Mouse (Mus musculus) embryo, embryonic 9.5 days (tissue): ENCODE results near the gene Pnrc1.

ENCODE experiments used
- DNase-seq: peaks from one replicate; pipeline ENCODE4 v3.0.0-alpha.2; 2017; ENCODE audit errors: extremely low spot score

The Pnrc1 gene

DNA sequence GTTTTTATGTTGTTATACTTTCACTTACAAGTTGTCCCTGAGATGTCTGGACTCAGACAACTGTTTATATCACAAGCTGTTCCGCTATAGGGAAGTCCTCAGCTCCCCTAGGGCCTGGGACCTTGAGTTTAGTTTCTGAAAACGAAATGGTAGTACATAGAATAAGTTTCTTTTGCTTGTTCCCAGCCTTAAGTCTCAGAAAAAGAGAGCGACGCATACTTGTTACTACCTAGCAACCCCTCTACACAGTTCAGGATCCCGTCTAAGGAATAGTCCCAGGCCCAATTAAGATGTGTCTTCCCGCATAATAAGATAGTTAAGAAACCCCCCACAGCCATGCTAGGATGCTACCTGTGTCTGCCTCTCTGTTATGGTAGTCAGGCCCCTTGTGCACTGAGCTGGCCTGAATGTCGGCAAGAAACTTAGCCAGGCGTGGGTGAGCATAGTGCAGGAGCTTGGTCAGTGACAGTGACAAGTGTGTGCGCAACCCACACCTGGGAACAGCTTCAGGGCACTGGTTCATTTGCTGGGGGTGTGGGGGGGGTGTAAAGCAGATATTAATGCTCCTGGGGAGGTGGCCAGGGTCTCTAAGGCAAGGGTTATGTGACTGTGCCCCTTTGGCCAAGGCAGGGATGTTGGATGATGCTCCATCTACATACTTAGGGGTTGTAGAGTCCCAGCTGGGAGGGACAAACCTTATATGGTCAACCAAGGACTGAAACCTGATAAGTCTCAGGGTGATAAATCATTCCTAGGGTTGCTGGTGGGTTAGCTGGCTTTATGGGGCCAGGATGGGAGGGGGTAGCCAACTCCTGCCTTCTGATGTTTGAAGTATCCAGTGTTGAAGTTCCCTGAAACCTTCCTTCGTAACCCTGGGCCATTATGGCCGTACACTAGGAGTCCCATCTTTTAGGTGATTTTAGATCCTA is 19.3 kb downstream of the Pnrc1 start:
- DNase-seq = no peak

DNA sequence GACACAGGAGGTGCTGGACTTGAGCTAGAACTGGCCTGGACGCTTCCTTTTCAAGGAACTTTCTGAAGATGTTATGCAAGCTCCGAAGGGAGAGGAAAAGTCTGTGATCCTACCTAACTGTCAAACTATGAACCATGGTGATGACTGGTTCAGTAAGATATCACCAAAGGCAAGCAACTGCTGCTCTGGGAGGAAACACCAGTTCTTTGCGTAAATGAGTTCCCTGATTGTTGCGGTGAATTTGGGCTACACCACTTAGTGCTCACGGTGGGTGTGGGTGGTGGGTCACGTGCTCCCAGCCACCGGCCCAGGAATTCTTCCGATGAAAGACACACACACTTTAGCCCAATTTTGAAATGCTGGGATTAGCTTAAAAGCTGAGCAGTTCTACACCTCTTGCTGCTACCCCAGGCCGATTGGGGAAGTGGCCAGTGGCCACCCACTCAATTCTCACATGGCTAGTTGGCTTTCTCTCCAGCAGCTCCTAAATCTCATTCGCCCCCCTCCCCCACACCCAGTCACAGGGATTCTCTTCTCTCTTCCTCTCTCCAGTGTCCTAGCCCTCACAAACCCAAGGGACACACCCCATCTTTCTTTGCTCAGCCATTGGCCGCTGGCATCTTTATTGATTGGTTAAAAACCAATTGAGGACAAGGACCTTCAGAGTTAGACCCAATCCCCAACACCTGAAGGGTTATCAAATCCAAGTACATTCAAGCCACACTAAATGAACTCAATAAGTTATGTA is 24.8 kb downstream of the Pnrc1 start:
- no peak for DNase-seq

DNA sequence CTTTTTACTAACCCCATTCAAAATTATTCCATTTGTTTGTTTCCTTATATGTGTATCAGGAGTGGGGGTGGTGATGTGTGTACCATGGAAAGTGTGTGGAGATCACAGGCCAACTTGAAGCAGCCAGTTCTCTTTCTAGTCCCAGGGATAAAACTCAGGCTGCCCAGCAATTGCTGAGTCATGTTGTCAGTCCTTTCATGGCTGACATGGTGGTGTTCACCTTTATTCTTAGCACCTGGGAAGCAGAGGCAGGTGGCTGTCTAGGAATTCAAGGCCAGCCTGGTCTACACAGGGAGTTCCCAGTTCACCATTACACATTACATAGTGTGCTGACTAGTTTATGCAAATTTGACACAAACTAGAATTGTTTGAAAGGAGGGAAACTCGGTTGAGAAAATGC is 27.1 kb downstream of the Pnrc1 start:
- DNase-seq = no peak

DNA sequence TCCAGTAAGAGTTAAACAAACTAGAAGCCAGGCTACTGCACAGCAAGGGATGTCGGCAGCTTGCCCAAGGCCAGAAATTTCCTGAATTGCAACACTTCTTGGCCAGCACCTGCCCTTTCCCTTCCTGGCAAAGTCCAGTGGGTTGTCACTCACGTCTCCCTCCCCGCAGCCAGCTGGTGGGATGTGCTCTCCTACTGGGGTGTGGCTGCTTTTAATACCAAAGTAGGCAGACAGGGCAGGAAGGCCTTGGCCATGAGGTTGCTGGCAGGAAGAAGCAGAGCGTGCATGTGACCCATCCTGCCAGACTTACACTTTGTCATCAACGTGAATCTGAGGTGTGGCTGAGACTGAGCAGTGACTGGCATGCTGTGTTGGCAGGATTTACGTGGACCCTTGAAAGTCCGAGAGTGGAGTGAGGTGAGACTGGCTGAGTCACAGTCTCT is 28.6 kb downstream of the Pnrc1 start:
- DNase-seq = no peak

DNA sequence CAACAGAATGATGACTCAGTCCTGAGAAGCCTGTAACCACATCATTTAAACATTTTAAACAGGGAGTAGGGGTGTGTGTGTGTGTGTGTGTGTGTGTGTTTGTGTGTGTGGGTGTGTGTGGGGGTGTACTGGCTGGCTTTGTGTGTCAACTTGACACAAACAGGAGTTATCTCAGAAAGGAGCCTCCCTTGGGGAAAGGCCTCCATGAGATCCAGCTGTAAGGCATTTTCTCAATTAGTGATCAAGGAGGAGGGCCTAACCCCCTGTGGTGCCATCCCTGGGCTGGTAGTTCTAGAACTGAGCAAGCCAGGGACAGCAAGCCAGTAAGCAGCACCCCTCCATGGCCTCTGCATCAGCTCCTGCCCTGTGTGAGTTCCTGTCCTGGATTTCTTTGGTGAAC is 29.7 kb downstream of the Pnrc1 start:
- no peak for DNase-seq

DNA sequence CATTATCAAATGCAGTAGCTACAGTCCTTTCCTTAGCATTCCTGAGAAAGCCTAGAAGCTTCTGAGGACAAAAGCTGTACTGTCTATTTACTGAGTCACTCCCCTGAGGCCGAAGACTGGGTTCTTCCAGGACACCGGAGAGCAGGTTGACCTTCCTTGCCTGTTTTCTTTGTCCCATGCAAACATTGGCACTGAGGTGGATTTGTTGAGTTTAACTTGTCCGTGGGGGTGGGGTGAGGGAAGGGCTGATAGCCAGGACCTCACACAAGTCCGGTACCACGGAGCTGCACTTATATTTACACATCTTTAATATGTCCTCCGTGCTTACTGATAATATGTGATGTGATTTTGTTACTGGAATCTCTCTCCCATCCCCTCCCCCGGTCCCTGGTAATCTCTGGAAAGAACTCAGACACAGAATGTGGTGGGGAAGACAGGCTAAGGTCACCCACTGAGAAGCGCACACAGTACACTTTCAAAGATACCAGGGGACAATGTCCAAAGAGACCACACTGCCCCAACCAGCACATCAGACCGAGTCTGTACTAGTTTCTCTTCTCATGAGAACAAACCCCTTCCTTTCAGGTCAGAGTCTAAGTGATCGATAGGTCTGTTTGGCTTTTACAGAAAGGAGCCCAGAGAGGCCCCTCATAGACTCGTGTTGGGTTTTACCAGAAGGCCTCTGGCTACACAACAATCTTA is 32.5 kb downstream of the Pnrc1 start:
- no peak for DNase-seq

DNA sequence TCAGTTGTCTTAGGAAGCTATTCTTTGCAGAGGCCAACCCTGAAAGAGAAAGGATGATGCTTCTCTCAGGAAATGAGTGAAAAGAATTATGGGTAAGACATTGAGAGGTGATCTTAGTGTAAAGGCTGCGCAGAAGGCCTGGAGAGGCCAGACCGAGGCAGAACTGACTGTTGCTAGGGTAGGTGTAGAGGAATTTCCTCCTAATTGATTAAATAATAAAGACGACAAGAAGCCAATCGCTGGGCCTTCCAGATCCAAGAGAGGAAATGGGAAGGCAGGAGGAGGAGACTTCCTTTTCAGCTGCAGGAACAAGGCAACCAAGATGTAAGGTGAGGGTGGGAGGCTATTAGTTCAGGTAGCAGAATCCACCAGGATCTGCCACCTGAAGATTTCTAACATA is 35.3 kb downstream of the Pnrc1 start:
- no peak for DNase-seq

DNA sequence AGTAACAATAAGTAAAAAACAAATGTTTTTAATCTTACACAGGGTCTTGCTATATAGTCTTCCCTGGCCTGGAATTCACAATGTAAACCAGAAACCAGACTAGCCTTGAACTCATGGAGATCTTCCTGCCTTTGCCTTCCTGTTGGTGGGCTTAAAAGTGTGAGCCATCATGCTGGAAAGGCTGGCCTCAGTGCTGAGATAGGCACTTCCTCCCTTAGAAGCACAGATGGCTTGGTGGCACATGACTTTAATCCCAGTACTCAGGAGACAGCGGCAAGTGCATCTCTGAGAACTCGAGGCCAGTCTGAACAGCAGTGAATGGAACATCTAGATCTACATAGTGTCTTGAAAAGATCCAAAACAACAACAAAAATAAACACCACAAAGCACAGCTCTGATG is 39.1 kb downstream of the Pnrc1 start:
- DNase-seq = no peak

DNA sequence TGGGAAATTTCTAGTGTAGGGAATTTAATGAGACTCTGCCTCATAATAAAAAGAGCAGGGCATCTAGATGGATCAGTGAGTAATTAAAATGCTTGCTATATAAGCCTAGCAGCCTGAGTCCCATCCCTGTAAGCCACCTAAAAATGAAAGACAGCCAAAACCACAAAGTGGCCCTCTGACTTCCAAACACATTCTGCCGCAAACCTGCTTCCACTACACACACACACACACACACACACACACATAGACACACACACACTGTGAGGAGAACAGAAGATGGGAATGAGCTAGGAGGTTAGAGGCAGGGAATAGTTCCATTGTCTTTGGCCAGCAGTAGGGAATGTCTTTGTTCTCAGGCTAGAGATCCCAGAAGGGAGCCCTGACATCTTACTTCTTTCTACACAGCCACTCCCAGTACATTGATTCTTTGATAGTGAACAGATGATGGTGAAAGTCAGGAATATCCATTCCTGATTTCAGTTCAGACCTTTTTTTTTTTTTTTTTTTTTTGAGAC is 40.2 kb downstream of the Pnrc1 start:
- DNase-seq = no peak

DNA sequence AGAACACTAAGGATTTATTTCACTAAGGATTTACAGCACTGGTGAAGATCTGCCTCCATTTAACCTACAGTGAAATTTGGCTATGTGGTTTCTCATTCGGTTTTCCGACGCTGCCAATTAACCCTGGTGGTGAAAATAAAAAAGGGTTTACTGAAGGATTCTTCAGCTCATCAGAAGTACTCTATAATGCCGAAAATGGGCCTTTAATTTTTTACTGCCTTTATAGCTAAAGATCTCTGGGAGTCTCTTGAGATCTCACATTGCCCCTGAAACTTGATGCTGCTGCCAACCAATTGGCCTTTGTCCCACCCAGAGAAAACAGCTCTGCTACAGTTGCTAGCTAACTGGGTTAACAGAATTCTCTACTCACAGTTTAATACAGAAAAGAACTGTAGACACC is 41.0 kb downstream of the Pnrc1 start:
- DNase-seq = no peak

DNA sequence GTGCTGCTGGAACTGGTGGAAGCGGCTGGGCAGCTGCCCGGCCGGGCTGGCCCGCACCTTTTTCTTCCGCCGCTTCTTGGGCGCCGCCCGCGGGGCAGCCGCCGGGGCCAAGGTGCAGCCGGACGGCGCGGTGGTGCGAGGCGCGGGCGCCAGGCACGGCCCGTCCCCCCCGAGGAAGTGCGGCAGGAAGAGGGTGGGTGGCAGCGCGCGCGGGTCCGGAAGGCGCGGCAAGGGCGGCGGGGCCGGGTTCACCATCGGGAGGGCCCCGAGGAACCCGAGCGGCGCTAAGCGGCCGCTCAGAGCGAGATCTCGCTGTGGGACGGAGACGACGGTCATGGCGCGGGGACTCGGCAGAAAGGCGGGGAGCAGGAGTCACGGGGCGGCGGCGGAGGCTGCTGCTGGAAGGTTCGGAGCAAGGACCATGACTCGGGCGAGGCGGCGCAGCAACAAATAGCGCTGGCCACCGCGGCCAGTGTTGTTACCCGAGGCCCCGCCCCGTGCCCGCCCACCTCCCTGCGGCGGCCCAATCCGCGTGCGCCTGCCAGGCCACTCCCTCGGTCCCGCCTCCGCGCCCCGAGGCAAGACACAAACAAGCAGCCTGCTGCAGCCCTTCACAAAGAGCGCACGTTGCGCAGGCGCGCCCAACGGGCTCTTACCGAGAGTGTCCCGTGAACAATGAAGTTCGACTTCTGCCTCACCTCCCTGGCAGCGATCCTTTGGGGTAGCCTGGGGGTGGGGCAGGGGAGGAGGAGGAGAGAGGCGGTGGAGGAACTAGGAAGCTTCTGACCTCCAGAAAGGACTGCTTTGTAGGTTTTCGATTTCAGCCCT is 41.7 kb downstream of the Pnrc1 start:
- DNase-seq = peak; percentile 99

DNA sequence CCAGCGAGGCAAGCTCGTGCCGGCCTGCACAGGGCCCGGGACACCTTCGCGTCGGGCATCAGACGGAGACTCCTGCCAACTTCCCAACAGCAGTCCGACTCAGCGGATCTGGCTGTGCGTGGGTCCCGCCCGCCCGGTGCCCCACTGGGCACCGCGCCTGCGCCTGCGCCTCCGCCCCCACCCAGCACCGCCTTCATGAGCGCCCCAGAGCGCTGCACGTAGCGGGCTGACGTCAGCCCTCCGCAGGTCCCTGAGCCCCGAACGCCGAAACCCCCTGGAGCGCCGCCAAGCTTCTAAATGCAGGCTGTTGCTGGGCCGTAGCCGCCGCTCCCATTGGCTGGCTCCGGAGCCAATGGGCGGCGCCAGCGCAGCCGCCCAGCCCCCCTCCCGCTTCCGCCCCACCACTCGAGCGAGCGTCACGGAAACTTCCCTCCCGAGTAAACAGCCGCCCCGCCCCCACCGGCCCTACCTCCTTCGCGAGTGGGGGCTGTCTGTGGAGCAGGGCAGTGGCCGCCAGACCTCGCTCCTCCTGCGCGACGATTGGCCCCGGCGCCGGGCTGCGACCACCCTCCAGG is 42.4 kb downstream of the Pnrc1 start:
- DNase-seq = peak; percentile 95

DNA sequence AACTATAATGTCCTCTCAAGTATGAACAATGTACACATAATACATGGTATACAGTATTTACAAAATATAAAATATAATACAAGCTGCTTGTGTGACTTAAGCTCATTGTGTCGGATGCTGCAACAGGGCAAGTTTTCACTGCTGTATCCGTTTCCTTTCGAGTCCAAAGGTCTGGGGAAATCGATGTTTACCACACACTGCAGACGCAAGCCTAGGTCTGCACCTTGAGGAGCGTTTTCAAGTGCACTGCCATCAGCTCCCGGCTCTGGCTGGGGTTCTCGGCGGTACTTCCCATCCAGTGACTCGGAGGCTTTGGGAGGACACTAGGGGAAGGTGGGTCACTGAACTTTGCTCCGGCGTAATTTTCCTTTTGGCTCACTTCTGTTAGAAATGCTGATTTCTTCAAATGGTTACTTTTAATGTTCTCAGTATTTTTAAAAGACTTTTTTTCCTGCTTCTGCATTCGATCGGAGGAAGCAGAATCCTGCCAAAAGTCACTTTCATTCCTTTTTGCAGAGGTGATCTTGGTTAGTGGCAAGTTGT is 44.0 kb downstream of the Pnrc1 start:
- no peak for DNase-seq

DNA sequence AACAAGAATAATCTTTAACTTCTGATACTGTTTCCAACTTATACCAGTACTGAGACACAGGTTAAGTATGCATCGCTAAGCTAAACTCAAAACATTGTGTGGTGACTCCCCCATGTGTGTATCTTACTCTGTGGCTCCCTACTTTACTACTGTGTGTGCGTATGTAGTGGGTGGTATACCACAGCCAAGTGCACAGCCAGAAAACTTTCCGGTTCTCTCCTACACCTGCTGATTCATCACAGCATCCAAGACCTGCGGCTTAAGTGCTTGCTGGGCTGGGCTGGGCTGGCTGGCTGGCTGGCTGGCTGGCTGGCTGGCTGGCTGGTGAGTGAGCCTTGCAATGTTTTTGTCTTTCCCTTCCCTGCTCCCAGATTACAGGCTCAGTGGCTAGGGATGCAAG is 46.0 kb downstream of the Pnrc1 start:
- DNase-seq = no peak

DNA sequence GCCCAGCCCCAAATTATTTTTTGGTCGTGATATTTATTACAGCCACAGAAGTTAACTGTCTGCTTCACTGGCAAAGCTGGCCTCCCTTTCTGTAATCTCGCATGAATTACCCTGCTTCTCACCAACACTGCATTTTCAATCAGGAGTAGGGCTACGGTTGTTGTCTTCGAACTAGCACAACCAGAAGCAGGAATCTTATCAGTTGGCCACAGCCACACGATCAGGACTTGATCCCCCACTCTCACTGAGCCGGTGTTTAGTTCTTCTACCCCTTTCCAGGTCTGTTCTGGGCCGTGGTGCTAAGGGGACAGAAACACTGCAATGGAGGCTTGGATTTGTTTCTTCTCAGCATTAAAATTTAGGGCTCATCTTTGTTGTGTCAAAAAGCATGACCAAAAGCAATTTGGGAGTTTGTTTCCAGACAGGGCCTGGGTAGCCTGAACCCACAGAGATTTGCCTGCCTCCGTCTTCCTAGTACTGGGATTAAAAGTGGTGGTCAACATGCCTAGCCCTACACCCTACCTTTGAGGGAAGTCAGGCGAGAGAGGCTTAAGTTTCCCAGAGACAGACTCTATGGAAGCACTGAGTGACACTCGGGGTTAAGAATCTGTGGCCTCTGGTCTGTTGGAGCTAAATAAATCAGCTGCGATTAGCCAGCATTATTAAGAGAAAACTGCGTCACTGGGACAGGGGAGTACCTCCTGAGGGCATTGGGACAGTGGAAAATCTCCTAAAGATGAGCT is 46.8 kb downstream of the Pnrc1 start:
- DNase-seq = no peak

DNA sequence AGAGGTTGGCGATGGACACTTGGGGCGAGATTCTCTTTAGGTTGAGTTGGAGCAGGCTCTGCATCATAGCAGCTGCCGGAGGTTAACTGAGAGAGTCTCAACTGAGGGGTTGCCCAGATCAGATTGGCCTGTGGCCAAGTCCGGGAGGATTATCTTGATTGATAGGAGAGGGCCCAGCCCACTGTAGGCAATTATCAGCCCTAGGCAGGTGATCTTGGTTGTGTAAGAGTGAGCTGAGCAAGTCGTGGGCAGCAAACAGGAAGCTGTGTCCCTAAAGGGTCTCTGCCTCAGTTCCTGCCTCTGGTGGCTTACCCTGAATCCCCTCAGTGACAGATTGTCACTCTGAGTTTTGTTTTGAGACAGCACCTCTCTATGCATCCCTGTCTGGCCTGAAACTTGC is 47.4 kb downstream of the Pnrc1 start:
- DNase-seq = no peak

DNA sequence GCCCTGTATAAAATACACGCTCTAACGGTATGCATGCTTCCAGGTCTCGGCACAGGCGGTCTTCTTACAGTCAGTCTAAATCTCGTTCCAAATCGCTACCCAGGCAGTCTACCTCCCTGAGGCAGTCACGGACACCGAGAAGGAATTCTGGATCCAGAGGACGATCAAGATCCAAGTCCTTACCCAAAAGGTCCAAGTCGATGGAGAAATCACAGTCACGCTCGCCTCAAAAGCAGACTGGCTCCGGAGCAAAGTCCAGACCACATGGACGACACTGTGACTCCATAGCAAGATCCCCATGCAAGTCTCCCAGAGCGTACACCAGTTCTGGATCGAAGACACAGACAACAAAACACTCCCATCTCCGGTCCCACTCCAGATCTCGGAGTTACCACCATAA is 59.1 kb downstream of the Pnrc1 start:
- DNase-seq = no peak

DNA sequence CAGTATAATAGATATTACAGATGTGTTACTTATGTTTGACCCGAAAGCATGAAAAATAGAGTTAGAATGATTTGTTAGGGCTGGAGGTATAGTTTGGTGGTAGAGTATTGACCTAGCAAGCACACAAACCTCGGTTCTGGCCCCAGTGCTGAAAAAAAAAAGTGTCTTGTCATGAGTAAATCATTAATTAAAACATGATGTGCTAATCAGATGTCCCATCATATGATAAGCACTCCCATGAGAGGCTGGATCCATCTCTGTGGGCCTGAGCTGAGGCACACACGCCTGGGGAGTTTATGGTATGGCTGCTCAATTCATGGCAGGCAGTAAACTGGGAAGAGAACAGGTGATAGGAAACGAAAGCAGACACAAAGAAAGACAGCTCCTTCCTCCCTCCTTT is 60.3 kb downstream of the Pnrc1 start:
- no peak for DNase-seq

DNA sequence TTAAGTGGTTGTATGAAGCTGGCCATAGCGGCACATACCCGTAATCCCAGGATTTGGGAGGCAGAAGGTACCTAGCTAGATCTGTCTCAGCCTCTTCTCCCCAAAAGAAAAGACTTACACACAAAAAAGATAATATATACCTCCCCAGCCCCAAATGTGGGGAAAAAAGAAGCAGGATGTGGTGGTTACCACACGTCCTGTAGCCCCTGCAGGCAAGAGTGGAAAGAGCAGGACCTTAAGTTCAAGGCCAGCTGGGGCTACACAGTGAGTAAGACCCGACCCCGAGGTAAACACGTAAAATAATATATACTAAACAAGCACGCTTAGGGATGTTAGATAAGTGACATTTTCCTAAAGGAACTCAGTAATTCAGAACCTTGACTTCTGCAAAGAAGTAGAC is 62.8 kb downstream of the Pnrc1 start:
- no peak for DNase-seq
